Mouse (Mus musculus) forebrain, embryonic 16.5 days (tissue): Measurements from ENCODE around the gene Taz. TPM values are rescaled to one million over a fixed set of nuclear protein-coding genes. Genes with fewer than 3 reads are reported as not detected.

Experiments used
- ATAC-seq: fragments of 200-750 bp; cut with Nextera tagmentation; 2 replicates; pipeline ENCODE4 v1.8.0; 2017; ENCODE audit warnings: mild to moderate bottlenecking, moderate library complexity
- H3K27ac ChIP-seq: fragments of 300-500 bp; sonication (generic); 2 replicates; pipeline ENCODE4 v1.5.1; 2014; ENCODE audit warnings: low read length, control low read depth
- H3K27me3 ChIP-seq: fragments of 300-500 bp; sonication (generic); replicated peaks from 2 replicates; pipeline ENCODE4 v1.6.1; 2014; ENCODE audit warnings: low read length; ENCODE audit not compliant: control insufficient read depth, insufficient read depth
- H3K36me3 ChIP-seq: fragments of 300-500 bp; sonication (generic); 2 replicates; pipeline ENCODE4 v1.6.1; 2014; ENCODE audit not compliant: control insufficient read depth, insufficient read depth
- H3K4me1 ChIP-seq: fragments of 300-500 bp; sonication (generic); replicated peaks from 2 replicates; pipeline ENCODE4 v1.6.1; 2014; ENCODE audit warnings: low read length; ENCODE audit not compliant: control insufficient read depth, insufficient read depth
- H3K4me2 ChIP-seq: fragments of 300-500 bp; sonication (generic); 2 replicates; pipeline ENCODE4 v1.6.1; 2014; ENCODE audit warnings: mild to moderate bottlenecking, low read length, control low read depth
- H3K4me3 ChIP-seq: fragments of 300-500 bp; sonication (generic); replicated peaks from 2 replicates; pipeline ENCODE4 v1.5.1; 2014; ENCODE audit warnings: mild to moderate bottlenecking, low read length, control low read depth
- H3K9ac ChIP-seq: fragments of 300-500 bp; sonication (generic); replicated peaks from 2 replicates; pipeline ENCODE4 v1.6.1; 2014; ENCODE audit warnings: low read depth, low read length, control low read depth
- H3K9me3 ChIP-seq: fragments of 300-500 bp; sonication (generic); 2 replicates; pipeline ENCODE4 v1.6.1; 2016; ENCODE audit warnings: low read length; ENCODE audit not compliant: control insufficient read depth
- WGBS: fragments of 180-500 bp; shearing (Covaris S2); extraction: QIAGEN DNeasy Blood & Tissue Kit; methylation state at CpG from one replicate; pipeline ENCODE4 v1.1.7; 2014; 5-methylcytosine and 5-hydroxymethylcytosine counted together
- polyA plus RNA-seq: library from polyadenylated mRNA; unstranded; fragments of >200 nt; fragmentation: Nextera tagmentation; extraction: Ambion mirVana; gene quantifications from 2 replicates; pipeline ENCODE4 v1.2.1, GENCODE M21; 2015

Taz gene
- polyA plus RNA-seq, 1 experiment from 2014 or later, result 104 TPM

DNA sequence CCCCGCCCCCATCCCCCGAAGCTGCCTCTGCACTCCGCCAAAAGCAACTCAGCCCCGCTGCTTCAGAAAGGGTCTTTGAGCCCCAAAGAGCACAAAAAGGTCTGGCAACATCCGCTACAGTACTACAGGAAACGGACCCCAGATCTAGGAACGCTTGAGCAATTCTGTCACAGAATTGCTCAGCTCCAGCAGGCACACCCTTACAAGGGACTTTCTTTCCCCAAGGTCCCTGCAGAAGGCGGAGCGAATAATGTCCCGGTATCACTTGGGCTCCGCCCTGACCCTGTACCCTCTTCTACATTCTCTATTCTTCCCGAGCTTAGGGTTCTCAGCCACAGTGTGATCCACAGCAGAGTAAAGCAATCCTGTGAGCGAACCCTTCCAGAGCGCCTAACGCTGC lies 35.0 kb upstream of the Taz start:
- Histone ChIP-seq H3K4me3 (peak overlapping the region; percentile 63), H3K36me3 (0 out of 2 replicates have a peak, but pooled peaks cover 5% of the 10 kb centered on the region), H3K9me3 (no peaks in the 10 kb centered on the region), H3K27me3 (no peaks in the 10 kb centered on the region), H3K4me1 (peaks cover 21% of the 10 kb centered on the region), H3K4me2 (peak overlapping the region; percentile 54), H3K9ac (peak overlapping the region; percentile 54), H3K27ac (peak overlapping the region; percentile 93)
- 28% methylated on average over 15 of the region's 15 CpGs for WGBS
- peak; percentile 14; the same call in 1 of the 2 replicates for ATAC-seq

GRCm38 (mm10) chrX:74248651-74249050 lies 33.1 kb upstream of the Taz start:
- Histone ChIP-seq H3K4me1 (peaks cover 9% of the 10 kb centered on the region), H3K9ac (no peak overlapping the region), H3K4me2 (peak overlapping the region; percentile 54; the same call in 1 of the 2 replicates), H3K36me3 (no peaks in the 10 kb centered on the region), H3K4me3 (no peak overlapping the region), H3K27ac (no peak overlapping the region), H3K9me3 (no peaks in the 10 kb centered on the region), H3K27me3 (no peaks in the 10 kb centered on the region)
- WGBS, result 27% methylated on average over 3 of the region's 3 CpGs
- ATAC-seq, result no peak

DNA sequence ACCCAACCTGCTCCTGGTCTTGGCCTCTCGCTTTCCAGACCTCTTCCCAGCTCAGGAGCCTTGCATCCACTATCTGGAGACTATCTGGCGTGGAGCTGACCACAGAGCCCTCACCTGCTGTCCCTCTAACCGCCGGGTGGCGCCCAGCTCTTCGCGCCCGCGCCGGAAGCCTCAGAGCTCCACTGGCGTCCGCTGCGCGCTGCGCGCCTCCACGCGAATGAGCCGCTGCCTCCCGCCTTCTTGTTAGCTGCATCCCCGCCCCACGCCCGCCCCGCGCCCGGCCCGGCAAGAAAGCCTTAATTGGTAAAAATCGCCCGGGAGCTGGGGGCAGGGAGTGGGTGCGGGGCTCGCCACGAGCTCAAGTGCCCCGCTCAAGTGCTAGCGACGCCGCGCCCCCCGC lies 32.1 kb upstream of the Taz start, which contains the start of gene Flna:
Gene Flna (minus strand): TSS at position 206 of the 400 bp plus-strand sequence.
- no peaks in the 10 kb centered on the region for H3K36me3 ChIP-seq
- peak within 1 kb of the TSS; percentile 66 for H3K9ac ChIP-seq
- 22% methylated on average over 38 of the region's 38 CpGs for WGBS
- peak within 1 kb of the TSS; percentile 48 for H3K4me3 ChIP-seq
- peak within 1 kb of the TSS; percentile 54 for H3K4me2 ChIP-seq
- no peak for ATAC-seq
- H3K9me3 ChIP-seq, result no peaks in the 10 kb centered on the region
- H3K4me1 ChIP-seq, result peaks cover 5% of the 10 kb centered on the region; the same call in 1 of the 2 replicates
- no peaks in the 10 kb centered on the region for H3K27me3 ChIP-seq
- H3K27ac ChIP-seq, result no peak within 1 kb of the TSS

- peak within 1 kb of the TSS; percentile 71 for H3K9ac ChIP-seq
- ATAC-seq, result peak; percentile 96
- no peaks in the 10 kb centered on the region for H3K27me3 ChIP-seq
- no peaks in the 10 kb centered on the region for H3K9me3 ChIP-seq
- peaks cover 6% of the 10 kb centered on the region for H3K4me1 ChIP-seq
- no peaks in the 10 kb centered on the region for H3K36me3 ChIP-seq
- peak within 1 kb of the TSS; percentile 64 for H3K4me3 ChIP-seq
- H3K4me2 ChIP-seq, result peak within 1 kb of the TSS; percentile 58
- peak within 1 kb of the TSS; percentile 89 for H3K27ac ChIP-seq
- 25% methylated on average over 39 of the region's 39 CpGs for WGBS
These were observed 27.4 kb upstream of the Taz start, which contains the start of gene Emd for GRCm38 (mm10) chrX:74254153-74254887. TSS of gene Emd (plus strand) at chrX:74254687.

DNA sequence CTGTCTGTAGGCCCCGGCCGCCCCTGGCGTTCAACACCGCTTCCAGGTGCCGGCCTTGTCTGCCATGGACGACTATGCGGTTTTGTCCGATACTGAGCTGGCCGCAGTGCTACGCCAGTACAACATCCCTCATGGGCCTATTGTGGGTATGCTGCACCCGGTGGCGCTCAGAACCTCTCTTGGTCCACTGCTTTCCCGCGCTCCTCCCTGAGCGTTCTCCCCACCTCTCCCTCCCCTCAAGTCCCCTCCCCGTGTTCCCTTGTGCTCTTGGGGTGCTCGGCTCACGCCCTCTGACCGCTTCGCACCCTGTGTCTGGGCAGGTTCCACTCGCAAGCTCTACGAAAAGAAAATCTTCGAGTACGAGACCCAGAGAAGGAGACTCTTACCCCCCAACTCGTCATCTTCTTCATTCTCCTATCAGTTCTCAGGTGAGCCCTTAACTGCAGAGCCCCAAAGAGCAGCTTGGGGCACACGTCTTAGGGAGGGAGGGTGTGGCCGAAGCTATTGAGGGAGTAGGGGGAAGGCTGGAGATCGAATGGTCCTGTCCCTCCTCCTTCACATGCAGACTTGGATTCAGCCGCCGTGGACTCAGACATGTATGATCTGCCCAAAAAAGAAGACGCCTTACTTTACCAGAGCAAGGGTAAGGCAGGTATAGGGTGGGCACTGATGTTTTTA lies 26.7 kb upstream of the Taz start:
- Histone ChIP-seq H3K9me3 (no peaks in the 10 kb centered on the region), H3K27me3 (no peaks in the 10 kb centered on the region), H3K4me1 (peaks cover 6% of the 10 kb centered on the region), H3K4me2 (peak overlapping the region; percentile 58), H3K36me3 (no peaks in the 10 kb centered on the region), H3K4me3 (peak overlapping the region; percentile 64), H3K9ac (peak overlapping the region; percentile 71), H3K27ac (peak overlapping the region; percentile 89)
- peak; percentile 49; the same call in 1 of the 2 replicates for ATAC-seq
- WGBS, result 26% methylated on average over 29 of the region's 31 CpGs

DNA sequence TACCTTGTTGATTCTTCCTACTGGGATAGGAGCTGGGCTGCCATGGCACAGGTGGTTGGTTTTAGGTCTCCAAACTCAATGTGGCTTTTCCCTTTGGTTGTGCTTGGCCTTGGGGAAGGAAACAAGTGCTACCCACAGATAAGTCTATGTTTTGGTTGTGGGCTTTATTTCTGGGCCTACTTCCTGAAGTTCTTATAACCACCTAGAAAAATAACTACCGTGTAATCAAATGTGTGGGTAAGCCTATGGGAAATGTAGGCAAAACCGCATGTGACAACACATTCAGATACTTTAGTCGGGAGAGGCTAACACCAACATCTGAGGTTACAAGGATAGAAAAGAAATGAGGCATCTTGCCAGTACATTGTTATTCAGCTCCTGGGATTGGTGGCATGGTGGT lies 24.0 kb upstream of the Taz start:
- peaks cover 6% of the 10 kb centered on the region for H3K4me1 ChIP-seq
- no peak overlapping the region for H3K4me2 ChIP-seq
- no peaks in the 10 kb centered on the region for H3K27me3 ChIP-seq
- H3K27ac ChIP-seq, result no peak overlapping the region
- 95% methylated on average over 3 of the region's 3 CpGs for WGBS
- H3K36me3 ChIP-seq, result no peaks in the 10 kb centered on the region
- no peaks in the 10 kb centered on the region for H3K9me3 ChIP-seq
- no peak overlapping the region for H3K9ac ChIP-seq
- H3K4me3 ChIP-seq, result no peak overlapping the region
- ATAC-seq, result no peak

- Histone ChIP-seq H3K36me3 (peaks cover 4% of the 10 kb centered on the region), H3K27ac (peak overlapping the region; percentile 98), H3K27me3 (no peaks in the 10 kb centered on the region), H3K4me2 (peak overlapping the region; percentile 56), H3K9me3 (no peaks in the 10 kb centered on the region), H3K4me1 (peaks cover 6% of the 10 kb centered on the region; the same call in 1 of the 2 replicates), H3K9ac (peak overlapping the region; percentile 66), H3K4me3 (peak overlapping the region; percentile 44)
- peak; percentile 37 for ATAC-seq
- 28% methylated on average over 3 of the region's 3 CpGs for WGBS
These were observed 12.0 kb upstream of the Taz start for GRCm38 (mm10) chrX:74269736-74270061.

- WGBS, result 20% methylated on average over 42 of the region's 42 CpGs
- H3K4me2 ChIP-seq, result peak within 1 kb of the TSS; percentile 71
- peak within 1 kb of the TSS; percentile 44 for H3K4me3 ChIP-seq
- peak; percentile 94 for ATAC-seq
- peak within 1 kb of the TSS; percentile 66 for H3K9ac ChIP-seq
- H3K27me3 ChIP-seq, result no peaks in the 10 kb centered on the region
- H3K9me3 ChIP-seq, result no peaks in the 10 kb centered on the region
- peaks cover 4% of the 10 kb centered on the region for H3K36me3 ChIP-seq
- peaks cover 6% of the 10 kb centered on the region; the same call in 1 of the 2 replicates for H3K4me1 ChIP-seq
- H3K27ac ChIP-seq, result peak within 1 kb of the TSS; percentile 98
These were observed 11.4 kb upstream of the Taz start, which contains the start of gene Rpl10 for GRCm38 (mm10) chrX:74270062-74270901. TSS of gene Rpl10 (plus strand) at chrX:74270812.
